ENCODE assay signal across 21 mouse cellular contexts in genomic region chr6:136781377-136781986, GRCm38 (mm10). TPM values are rescaled to one million over a fixed set of nuclear protein-coding genes. Genes with fewer than 3 reads are reported as not detected.
DNase-seq lines count a peak whose midpoint lies in the region; ATAC-seq and TF ChIP-seq lines count a peak whose summit lies in the region.
"Had no signal": no experiment of that assay in that cellular context is flagged by ENCODE, and none has a peak within 500 bp of the region (broad histone marks: within the 10 kb centered on the region; RNA-seq: fewer than 3 reads in every experiment).

Gucy2c (minus strand) TSS chr6:136781765.

- H3K36me3 ChIP-seq in liver, postnatal 0 days (replicated peaks; ENCODE audit: insufficient read depth, low read length) = no peaks in the 10 kb centered on the region
- H3K36me3 ChIP-seq in intestine, embryonic 16.5 days (ENCODE audit: control insufficient read depth, insufficient read depth, low read length) = no peaks in the 10 kb centered on the region
- H3K36me3 ChIP-seq in small intestine, adult 2 months (ENCODE audit: control insufficient read depth, insufficient read depth, low read length) = no peaks in the 10 kb centered on the region
- H3K36me3 ChIP-seq: embryonic facial prominence, embryonic 15.5 days; forebrain, embryonic 10.5 days; heart, embryonic 13.5 days had no signal

- TF ChIP-seq EP300 in liver, postnatal 0 days (IDR thresholded peaks at IDR 0.05; ENCODE audit: low read depth) = no peak

- no peak within 1 kb of the TSS for H3K9ac ChIP-seq in liver, postnatal 0 days (replicated peaks)
- peak within 1 kb of the TSS; percentile 69 for H3K9ac ChIP-seq in intestine, embryonic 16.5 days (ENCODE audit: low read depth, low read length)
- H3K9ac ChIP-seq: embryonic facial prominence, embryonic 15.5 days; heart, embryonic 13.5 days had no signal

- H3K4me2 ChIP-seq in liver, postnatal 0 days (ENCODE audit: low read depth, low read length) = peak within 1 kb of the TSS; percentile 29
- H3K4me2 ChIP-seq in intestine, embryonic 16.5 days (ENCODE audit: low read depth, low read length) = peak within 1 kb of the TSS; percentile 44
- H3K4me2 ChIP-seq: embryonic facial prominence, embryonic 15.5 days; heart, embryonic 13.5 days had no signal

- TF ChIP-seq POLR2A in small intestine, adult 2 months (IDR thresholded peaks at IDR 0.05; ENCODE audit: low read depth, low read length) = peak; percentile 73

- no peak for DNase-seq in liver, postnatal 0 days
- no peak for DNase-seq in liver
- peak; percentile 34 for DNase-seq in yolk sac, embryonic 10.5 days (ENCODE audit: low spot score)
- no peak for DNase-seq in thymus, adult 18-20 months
- no peak for DNase-seq in frontal cortex, postnatal 10 days (ENCODE audit: low spot score in 2 of 2)
- DNase-seq: adrenal gland, adult 8-10 months; cerebellum, adult 11 months; cerebellum, adult 8-10 months; cerebellum, postnatal 14 days; embryo, embryonic 11 days; gastrocnemius, postnatal 36 days; heart, postnatal 36 days had no signal

- ATAC-seq in liver, postnatal 0 days = peak; percentile 89
- peak; percentile 93 for ATAC-seq in intestine, embryonic 16.5 days
- ATAC-seq: forebrain, embryonic 14.5 days had no signal

- no peak within 1 kb of the TSS for H3K27ac ChIP-seq in liver, postnatal 0 days (ENCODE audit: low read depth)
- H3K27ac ChIP-seq in intestine, embryonic 16.5 days (ENCODE audit: low read length) = peak within 1 kb of the TSS; percentile 94
- H3K27ac ChIP-seq in small intestine, adult 2 months (ENCODE audit: insufficient read depth, low read depth, low read length) = peak within 1 kb of the TSS; percentile 97
- H3K27ac ChIP-seq: embryonic facial prominence, embryonic 15.5 days; forebrain, embryonic 10.5 days; heart, embryonic 13.5 days had no signal

- TF ChIP-seq CTCF in liver, postnatal 0 days (IDR thresholded peaks at IDR 0.05; ENCODE audit: low read depth) = no peak
- no peak for TF ChIP-seq CTCF in small intestine, adult 2 months (IDR thresholded peaks at IDR 0.05; ENCODE audit: extremely low read depth, insufficient read length, insufficient replicate concordance, low read depth, low read length)

- WGBS in liver, postnatal 0 days (ENCODE audit: insufficient replicate concordance) = 74% methylated on average over 20 of the region's 20 CpGs
- WGBS in intestine, embryonic 16.5 days = 52% methylated on average over 20 of the region's 20 CpGs
- WGBS in small intestine, adult 2 months = 23% methylated on average over 20 of the region's 20 CpGs

- H3K4me1 ChIP-seq in liver, postnatal 0 days (ENCODE audit: insufficient read depth) = no peaks in the 10 kb centered on the region; the same call in 1 of the 2 replicates
- H3K4me1 ChIP-seq in intestine, embryonic 16.5 days (ENCODE audit: control insufficient read depth, insufficient read depth, low read length) = 0 out of 2 replicates have a peak, but pooled peaks cover 4% of the 10 kb centered on the region
- H3K4me1 ChIP-seq in small intestine, adult 2 months (ENCODE audit: control insufficient read depth, insufficient read depth, insufficient read length, low read length) = peaks cover 3% of the 10 kb centered on the region; the same call in 1 of the 2 replicates
- H3K4me1 ChIP-seq: embryonic facial prominence, embryonic 15.5 days; forebrain, embryonic 10.5 days; heart, embryonic 13.5 days had no signal

- no peaks in the 10 kb centered on the region for H3K27me3 ChIP-seq in liver, postnatal 0 days (ENCODE audit: insufficient read depth, low read length)
- H3K27me3 ChIP-seq in intestine, embryonic 16.5 days (replicated peaks; ENCODE audit: control insufficient read depth, insufficient read depth, low read length) = no peaks in the 10 kb centered on the region
- no peaks in the 10 kb centered on the region for H3K27me3 ChIP-seq in small intestine, adult 2 months (ENCODE audit: control insufficient read depth, insufficient read depth, low read length)
- H3K27me3 ChIP-seq: embryonic facial prominence, embryonic 15.5 days; heart, embryonic 13.5 days had no signal

- no peak within 1 kb of the TSS for H3K4me3 ChIP-seq in liver, postnatal 0 days (ENCODE audit: low read depth, low read length)
- peak within 1 kb of the TSS; percentile 54 for H3K4me3 ChIP-seq in intestine, embryonic 16.5 days (ENCODE audit: low read length)
- H3K4me3 ChIP-seq in small intestine, adult 2 months (ENCODE audit: low read depth, low read length) = peak within 1 kb of the TSS; percentile 87
- H3K4me3 ChIP-seq: embryonic facial prominence, embryonic 15.5 days; erythroblast, embryonic 14.5 days; forebrain, embryonic 10.5 days; heart, embryonic 13.5 days had no signal

- no peaks in the 10 kb centered on the region for H3K9me3 ChIP-seq in liver, postnatal 0 days (ENCODE audit: low read length)
- H3K9me3 ChIP-seq in intestine, embryonic 16.5 days (ENCODE audit: control insufficient read depth, low read length) = no peaks in the 10 kb centered on the region
- H3K9me3 ChIP-seq: embryonic facial prominence, embryonic 15.5 days; forebrain, embryonic 10.5 days; heart, embryonic 13.5 days had no signal

RNA-seq across cellular contexts. Expression of gene Gucy2c, which starts in this region (rescaled TPM):
- polyA plus RNA-seq in liver, postnatal 0 days (2015; fragmentation: Nextera tagmentation; extraction: Ambion mirVana) = 0.57 and 0.99 TPM in 2 replicates
- 91.5 and 109 TPM in 2 replicates for polyA plus RNA-seq in intestine, embryonic 16.5 days (2015; fragmentation: Nextera tagmentation; extraction: Ambion mirVana)
- polyA plus RNA-seq in small intestine, adult 2 months (2012; rRNA removed) = 26.6 and 69.2 TPM in 2 replicates
- polyA plus RNA-seq: erythroblast, embryonic 14.5 days; forebrain, embryonic 10.5 days; heart, postnatal 0 days; hindbrain, embryonic 11.5 days had no signal

Comparison
In these comparisons a context has a peak if more than half of its experiments do, and no peak if none do; other contexts are left out.
1. RNA of gene Gucy2c (polyA plus RNA-seq): 91.5 to 109 TPM in intestine, embryonic 16.5 days and 26.6 to 69.2 TPM in small intestine, adult 2 months; 0.57 to 0.99 TPM in liver, postnatal 0 days; every median in the first group is over 10 times any median in the second.
2. Peak in ATAC-seq and H3K4me2 ChIP-seq in liver, postnatal 0 days; RNA of the gene not detected or under 1 TPM.